Mouse (Mus musculus) gastrocnemius, postnatal 36 days (tissue): ENCODE results near the gene Rps21. TPM values are rescaled to one million over a fixed set of nuclear protein-coding genes. Genes with fewer than 3 reads are reported as not detected.

ENCODE experiments used
- DNase-seq, 2 experiments: peaks; one replicate each; pipeline ENCODE4 v3.0.0; 2022
- intact Hi-C: fragments of 180-260 bp; cut with DNase I; formaldehyde crosslinking; loops from one replicate; pipeline ENCODE4 v1.15.1; 2025
- total RNA-seq, 2 experiments: library from RNA; stranded (reverse); gene quantifications; 2 replicates each; pipeline ENCODE4 v1.2.3; 2021

Rps21 gene
- total RNA-seq, 2 experiments from 2014 or later, result 310 to 370 TPM

- intact Hi-C loops, result no loop called here
- DNase-seq, result no peak
Observed at GRCm38 (mm10) chr2:180228060-180228458, 29.1 kb upstream of the Rps21 start.

GRCm38 (mm10) chr2:180228592-180228991, 28.6 kb upstream of the Rps21 start:
- DNase-seq, result peak in 1 of 2 experiments; percentile 60
- intact Hi-C loops, result no loop called here

DNA sequence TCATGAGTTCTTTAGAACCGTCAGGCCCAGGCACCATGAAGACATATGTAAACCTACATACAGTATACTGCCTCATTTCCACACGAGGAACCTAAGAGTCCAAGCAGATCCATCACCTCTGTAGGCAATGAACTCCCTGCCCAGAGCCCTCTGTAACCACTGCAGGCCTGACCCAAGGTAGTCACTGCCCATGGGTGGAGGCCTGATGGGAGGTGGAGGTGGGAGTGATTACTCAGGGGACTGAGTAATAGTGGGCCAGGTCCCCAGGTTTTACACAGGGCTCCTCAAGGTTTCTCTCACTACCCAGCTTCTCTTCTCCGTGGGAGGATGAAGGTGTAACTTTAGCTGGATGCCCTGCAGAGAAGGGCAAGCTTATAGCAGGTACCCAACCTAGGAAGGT, 28.0 kb upstream of the Rps21 start:
- intact Hi-C loops, result no loop called here

DNA sequence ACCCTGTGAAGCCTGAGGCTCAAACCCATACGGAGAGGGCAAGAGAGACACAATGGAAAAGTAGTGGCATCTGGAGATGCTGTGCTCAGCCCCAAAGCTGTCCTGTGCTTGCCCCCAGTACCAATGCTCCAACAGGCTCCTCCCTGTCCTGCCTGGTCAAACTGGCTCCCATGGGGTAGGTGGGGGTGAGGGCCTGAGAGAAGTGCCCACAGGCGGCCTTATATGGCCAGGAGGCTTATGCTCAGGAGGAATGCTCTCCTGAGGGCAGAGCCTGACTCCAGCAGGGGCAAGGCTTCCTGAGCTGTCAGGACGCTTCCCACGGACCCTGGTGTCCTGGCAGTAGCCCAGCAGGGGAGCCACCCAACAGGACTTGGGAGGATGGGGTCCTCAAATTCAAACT, 26.7 kb upstream of the Rps21 start:
- DNase-seq, result no peak
- intact Hi-C loops, result no loop called here

More for the DNA sequence above, 28.0 kb upstream of the Rps21 start:
- no peak for DNase-seq

- intact Hi-C loops, result no loop called here
Observed at GRCm38 (mm10) chr2:180233101-180233904, 23.9 kb upstream of the Rps21 start.

GRCm38 (mm10) chr2:180234353-180234752, 22.8 kb upstream of the Rps21 start:
- intact Hi-C loops, result no loop called here
- no peak for DNase-seq

More at GRCm38 (mm10) chr2:180233101-180233904, 23.9 kb upstream of the Rps21 start:
- DNase-seq, result no peak

GRCm38 (mm10) chr2:180234980-180235379, 22.2 kb upstream of the Rps21 start:
- intact Hi-C loops, result no loop called here
- DNase-seq, result no peak

- no peak for DNase-seq
- intact Hi-C loops, result no loop called here
Observed at GRCm38 (mm10) chr2:180235788-180236187, 21.4 kb upstream of the Rps21 start.

DNA sequence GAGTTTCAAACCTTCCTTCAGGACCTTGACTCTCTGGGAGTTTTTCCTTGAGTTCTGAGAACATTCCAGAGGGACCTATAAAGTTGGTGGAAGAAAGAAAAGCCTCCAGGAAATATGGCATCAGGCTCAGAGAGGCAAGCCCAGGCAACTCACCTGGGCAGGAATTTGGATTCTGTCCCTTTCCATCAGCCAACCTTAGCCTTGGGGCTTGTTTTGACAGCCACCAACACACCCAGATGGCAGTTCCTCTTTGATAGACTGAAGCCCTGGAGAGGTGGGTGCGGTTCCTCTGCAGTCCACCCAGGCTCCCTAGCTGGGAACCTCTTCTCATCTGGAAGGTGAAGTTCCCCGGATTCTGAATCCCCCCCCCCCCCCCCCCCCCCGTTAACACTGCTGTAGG, 20.7 kb upstream of the Rps21 start:
- intact Hi-C loops, result no loop called here
- no peak for DNase-seq

DNA sequence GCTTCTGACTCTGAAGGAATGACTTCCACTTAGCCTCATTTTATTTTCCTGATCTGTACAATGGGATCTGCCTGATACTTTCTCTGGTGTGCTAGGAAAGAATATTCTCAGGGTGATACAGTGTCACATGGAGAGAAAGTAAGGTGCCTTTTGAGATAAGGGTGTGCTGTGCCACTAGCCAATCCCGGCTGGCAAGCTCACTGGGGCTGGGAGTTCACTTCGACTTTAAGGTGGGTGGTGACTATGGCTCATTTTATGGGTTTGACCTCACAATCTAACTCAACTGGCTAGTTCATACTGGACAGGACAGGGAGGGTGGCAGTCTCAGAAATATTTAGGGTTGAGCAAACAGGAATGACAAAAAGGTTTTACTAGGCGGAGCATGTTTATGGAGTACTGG, 20.2 kb upstream of the Rps21 start:
- DNase-seq, result no peak
- intact Hi-C loops, result no loop called here

GRCm38 (mm10) chr2:180237601-180238345, 19.4 kb upstream of the Rps21 start:
- intact Hi-C loops, result no loop called here
- DNase-seq, result no peak

DNA sequence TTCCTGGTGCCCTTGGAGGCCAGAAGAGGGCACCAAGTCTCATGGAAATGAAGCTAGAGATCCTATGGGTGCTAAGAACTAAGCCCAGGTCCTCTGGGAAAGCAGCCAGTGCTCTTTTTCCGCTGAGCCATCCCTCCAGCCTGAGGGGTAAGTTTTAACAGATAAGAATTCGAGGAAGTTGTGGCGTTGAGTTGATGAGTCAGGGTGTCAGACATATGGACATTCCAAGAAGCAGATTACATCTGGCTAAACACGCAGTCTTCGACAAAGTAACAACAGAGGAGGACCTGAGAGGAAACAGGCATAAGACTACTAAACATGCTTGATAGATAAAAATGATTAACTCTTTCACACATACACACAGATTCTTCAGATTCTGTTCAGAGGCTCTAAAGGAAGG, 18.6 kb upstream of the Rps21 start:
- intact Hi-C loops, result no loop called here
- no peak for DNase-seq

DNA sequence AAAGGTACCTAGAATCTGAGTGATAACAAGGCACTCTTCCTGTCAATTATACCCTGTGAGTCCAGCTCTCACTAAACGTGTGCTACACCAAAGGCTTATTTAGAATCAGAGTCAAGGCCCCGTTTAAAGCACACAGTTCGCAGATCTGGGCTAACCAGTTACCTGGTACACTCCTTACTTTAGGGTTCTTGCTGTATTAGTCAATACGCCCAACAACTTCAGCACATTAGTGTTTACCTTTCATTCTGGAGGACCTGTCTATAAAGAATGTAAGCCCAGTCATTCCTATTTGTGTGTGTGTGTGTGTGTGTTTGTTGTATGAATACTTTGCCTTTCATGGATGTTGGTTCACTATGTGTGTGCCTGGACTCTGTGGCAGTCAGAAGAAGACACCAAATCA, 14.1 kb upstream of the Rps21 start:
- intact Hi-C loops, result loop anchor here (10.0 kb wide), 1 partner anchor 328 kb away; no protein-coding TSS in a partner anchor

DNA sequence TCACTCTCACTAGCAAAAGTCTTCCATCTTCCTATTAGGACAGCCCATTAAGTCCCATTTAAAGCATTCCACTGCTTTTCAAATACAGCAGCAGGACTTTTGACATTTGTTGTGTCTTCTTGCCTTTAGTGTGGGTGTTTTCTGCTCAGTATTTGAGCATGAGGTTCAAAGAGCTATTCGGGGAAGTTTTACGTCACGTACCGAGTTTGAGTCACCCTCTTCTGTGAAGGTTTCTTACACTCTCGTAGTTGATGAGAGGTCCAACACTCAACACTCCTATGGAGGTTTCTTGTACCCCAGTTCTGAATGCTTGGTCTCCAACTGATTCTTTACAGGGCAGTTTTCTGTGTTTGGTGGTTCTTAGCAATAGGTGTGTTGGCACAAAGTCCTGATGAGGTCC, 9.3 kb upstream of the Rps21 start:
- intact Hi-C loops, result loop anchor here (10.0 kb wide), 1 partner anchor 333 kb away; no protein-coding TSS in a partner anchor
- DNase-seq, result no peak

More for the DNA sequence above, 14.1 kb upstream of the Rps21 start:
- no peak for DNase-seq

- no peak for DNase-seq
- intact Hi-C loops, result loop anchor here (10.0 kb wide), 1 partner anchor 334 kb away; no protein-coding TSS in a partner anchor
Observed at GRCm38 (mm10) chr2:180248947-180249660, 8.1 kb upstream of the Rps21 start.

DNA sequence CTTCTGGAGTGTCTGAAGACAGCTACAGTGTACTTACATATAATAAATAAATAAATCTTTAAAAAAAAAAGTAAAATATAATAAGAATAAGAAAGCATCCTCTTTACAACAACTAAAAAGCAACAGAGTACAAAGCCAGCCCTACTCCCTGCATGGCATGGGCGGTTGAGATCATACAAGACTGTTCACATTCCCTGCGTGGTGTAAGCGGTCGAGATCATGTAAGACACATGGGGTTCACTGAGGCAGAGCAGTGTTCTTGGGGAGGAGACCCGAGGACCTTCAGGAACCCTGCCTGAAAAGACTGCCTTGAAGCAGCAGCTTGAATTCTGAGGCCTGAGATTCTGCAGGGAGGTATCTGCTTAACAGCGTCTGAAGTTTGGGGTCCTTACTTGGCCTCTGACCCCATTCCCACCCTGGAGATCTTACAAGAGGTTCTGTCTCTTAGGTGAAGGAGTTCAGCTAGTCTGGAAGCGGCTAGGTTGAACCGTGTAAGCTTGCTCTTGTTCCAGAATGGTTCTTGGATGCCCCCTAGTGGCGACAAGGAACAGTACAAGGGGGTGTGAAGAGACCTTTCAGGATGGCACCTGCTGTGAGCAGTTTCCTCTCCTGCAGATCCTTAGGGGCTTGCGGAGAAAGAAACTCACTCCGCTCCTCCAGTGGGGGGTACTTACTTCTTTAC, 6.1 kb upstream of the Rps21 start:
- intact Hi-C loops, result loop anchor here (2.0 to 10.0 kb wide), 3 partner anchors 40 to 276 kb away; partner anchors contain the start of gene Taf4

DNA sequence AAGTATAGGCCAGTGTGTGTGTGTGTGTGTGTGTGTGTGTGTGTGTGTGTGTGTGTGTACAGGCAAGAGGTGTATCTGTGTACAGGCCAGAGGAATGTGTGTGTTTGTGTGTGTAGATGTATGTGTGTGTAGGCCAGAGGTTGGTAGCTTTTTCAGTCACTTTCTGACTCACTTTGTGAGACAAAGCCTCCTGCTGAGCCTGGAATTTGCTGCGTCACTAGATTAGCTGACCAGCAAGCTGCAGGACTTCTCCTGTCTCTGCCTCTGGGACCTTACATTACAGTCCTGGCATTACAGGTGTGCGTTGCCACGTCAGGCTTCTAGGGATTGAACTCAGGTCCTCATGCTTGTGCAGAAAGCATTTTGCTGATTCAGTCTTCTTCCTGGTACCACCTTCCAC, 5.3 kb upstream of the Rps21 start:
- DNase-seq, result no peak
- intact Hi-C loops, result loop anchor here (2.0 to 10.0 kb wide), 3 partner anchors 41 to 277 kb away; partner anchors contain the start of gene Taf4

More for the DNA sequence above, 6.1 kb upstream of the Rps21 start:
- peak; percentile 52 to 66 for DNase-seq

DNA sequence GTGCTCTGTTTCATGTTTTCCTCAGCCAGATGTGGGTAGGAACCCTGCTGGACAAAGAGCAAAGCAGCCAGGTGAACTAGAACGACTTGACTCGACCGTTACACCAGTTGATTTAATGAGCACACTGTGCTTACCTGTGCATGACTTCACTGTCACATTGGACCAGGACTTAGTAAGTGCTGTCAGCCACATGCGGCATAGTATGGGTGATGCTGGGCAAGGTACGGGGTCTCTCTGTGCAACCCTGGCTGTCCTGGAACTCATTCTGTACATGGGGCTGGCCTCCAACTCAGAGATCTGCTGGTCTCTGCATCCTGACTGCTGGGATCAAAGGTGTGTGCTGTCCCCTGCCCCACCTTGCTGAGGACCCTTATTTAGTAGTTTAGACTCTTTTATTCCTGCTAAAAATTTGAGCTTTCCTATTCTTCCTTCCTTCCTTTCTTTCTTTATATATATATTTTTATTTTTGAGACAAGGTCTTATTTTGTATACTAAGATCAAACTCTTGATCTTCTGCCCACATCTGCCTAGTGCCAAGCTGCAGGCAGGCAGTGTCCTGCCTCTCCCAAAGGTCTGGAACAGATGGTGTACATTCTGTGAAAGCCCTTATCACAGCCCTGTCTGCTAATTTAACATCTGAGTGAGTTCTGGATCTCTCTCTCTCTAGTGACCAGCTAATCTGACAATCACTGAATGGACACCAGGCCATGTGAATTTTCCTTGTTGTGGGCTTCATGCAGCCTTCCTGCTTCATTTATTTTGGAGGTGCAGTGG, 2.6 kb upstream of the Rps21 start:
- no peak for DNase-seq
- intact Hi-C loops, result loop anchor here (5.0 to 10.0 kb wide), 2 partner anchors 72 to 280 kb away; partner anchors contain the start of gene Taf4

GRCm38 (mm10) chr2:180255701-180256100, 1.5 kb upstream of the Rps21 start:
- no peak for DNase-seq
- intact Hi-C loops, result loop anchor here (10.0 kb wide), 1 partner anchor 281 kb away; the partner anchor contains the start of gene Taf4
